Mouse (Mus musculus) myocyte (in vitro differentiated cells): ENCODE results near the gene Tenm4.

Source experiments
- MAX ChIP-seq: IDR thresholded peaks from one replicate; pipeline ENCODE4 v1.6.1; 2011; ENCODE audit warnings: low read depth, mild to moderate bottlenecking, control low read depth
- POLR2A ChIP-seq: IDR thresholded peaks from one replicate; pipeline ENCODE4 v1.6.1; 2011; ENCODE audit warnings: low read depth, mild to moderate bottlenecking, control low read depth, moderate library complexity; ENCODE audit not compliant: insufficient read length
- POLR2AphosphoS2 ChIP-seq: IDR thresholded peaks from one replicate; pipeline ENCODE4 v1.6.1; 2011; ENCODE audit warnings: low read depth, control low read depth; ENCODE audit not compliant: insufficient read length
- USF1 ChIP-seq: IDR thresholded peaks from one replicate; pipeline ENCODE4 v1.6.1; 2011; ENCODE audit warnings: low read depth, mild to moderate bottlenecking, control low read depth, moderate library complexity

- TF ChIP-seq MAX: no peak
- no peak for TF ChIP-seq POLR2A
- no peak for TF ChIP-seq POLR2AphosphoS2
- TF ChIP-seq USF1: no peak
Observed at GRCm38 (mm10) chr7:96418146-96418545, 247.1 kb downstream of the Tenm4 start.
